Mouse (Mus musculus) neural tube, embryonic 11.5 days (tissue): ENCODE measurements around the gene Pask. TPM values are rescaled to one million over a fixed set of nuclear protein-coding genes. Genes with fewer than 3 reads are reported as not detected.
A peak's percentile ranks its signal among the peaks of the same experiment; 100 is the strongest.

Source experiments
- ATAC-seq: fragments of 200-750 bp; cut with Nextera tagmentation; 2 replicates; pipeline ENCODE4 v1.8.0; 2017; ENCODE audit warnings: moderate number of reproducible peaks, mild to moderate bottlenecking, moderate TSS enrichment, moderate library complexity; ENCODE audit not compliant: insufficient read depth, low FRiP score, low TSS enrichment
- DNase-seq: peaks from one replicate; pipeline ENCODE4 v3.0.0-alpha.2; 2015; ENCODE audit warnings: low spot score
- H3K27ac ChIP-seq: fragments of 300-500 bp; sonication (generic); 2 replicates; pipeline ENCODE4 v1.5.1; 2014; ENCODE audit warnings: low read depth, mild to moderate bottlenecking, low read length
- H3K27me3 ChIP-seq: fragments of 300-500 bp; sonication (generic); 2 replicates; pipeline ENCODE4 v1.6.1; 2014; ENCODE audit warnings: mild to moderate bottlenecking, low read length, mixed read lengths; ENCODE audit not compliant: control insufficient read depth, insufficient read depth
- H3K36me3 ChIP-seq: fragments of 300-500 bp; sonication (generic); 2 replicates; pipeline ENCODE4 v1.6.1; 2014; ENCODE audit warnings: mild to moderate bottlenecking, low read length, moderate library complexity, mixed read lengths; ENCODE audit not compliant: control insufficient read depth, insufficient read depth
- H3K4me1 ChIP-seq: fragments of 300-500 bp; sonication (generic); 2 replicates; pipeline ENCODE4 v1.6.1; 2014; ENCODE audit warnings: low read length, mixed read lengths; ENCODE audit not compliant: control insufficient read depth, insufficient read depth
- H3K4me2 ChIP-seq: fragments of 300-500 bp; sonication (generic); 2 replicates; pipeline ENCODE4 v1.6.1; 2014; ENCODE audit warnings: low read depth, mild to moderate bottlenecking, moderate library complexity
- H3K4me3 ChIP-seq: fragments of 300-500 bp; sonication (generic); 2 replicates; pipeline ENCODE4 v1.5.1; 2014; ENCODE audit warnings: low read depth, low read length
- H3K9ac ChIP-seq: fragments of 300-500 bp; sonication (generic); 2 replicates; pipeline ENCODE4 v1.6.1; 2014; ENCODE audit warnings: mild to moderate bottlenecking, low read length
- H3K9me3 ChIP-seq: fragments of 300-500 bp; sonication (generic); 2 replicates; pipeline ENCODE4 v1.6.1; 2016; ENCODE audit warnings: low read length; ENCODE audit not compliant: control insufficient read depth
- WGBS: fragments of 180-500 bp; shearing (Covaris S2); extraction: QIAGEN DNeasy Blood & Tissue Kit; methylation state at CpG from one replicate; pipeline ENCODE4 v1.1.7; 2014; 5-methylcytosine and 5-hydroxymethylcytosine counted together
- polyA plus RNA-seq: library from polyadenylated mRNA; unstranded; fragments of >200 nt; fragmentation: Nextera tagmentation; extraction: Ambion mirVana; gene quantifications from 2 replicates; pipeline ENCODE4 v1.2.1, GENCODE M21; 2014

Pask gene
- 17.4 and 18.9 TPM in 2 replicates for polyA plus RNA-seq

- Histone ChIP-seq H3K4me3 (peak within 1 kb of the TSS; percentile 59), H3K36me3 (peaks cover 2% of the 10 kb centered on the region; the same call in 1 of the 2 replicates), H3K4me1 (peaks cover 8% of the 10 kb centered on the region), H3K9ac (peak within 1 kb of the TSS; percentile 69), H3K9me3 (no peaks in the 10 kb centered on the region), H3K27ac (peak within 1 kb of the TSS; percentile 54; the same call in 1 of the 2 replicates), H3K27me3 (no peaks in the 10 kb centered on the region), H3K4me2 (peak within 1 kb of the TSS; percentile 77)
- peak; percentile 90 for ATAC-seq
- peak; percentile 97 for DNase-seq
- under 1% methylated on average over 63 of the region's 63 CpGs for WGBS
Observed at GRCm38 (mm10) chr1:93342648-93343503, at the start of gene Pask, which contains the start of gene Ppp1r7. Gene Pask, minus strand, starts transcription at chr1:93343482. Gene Ppp1r7, plus strand, starts transcription at chr1:93342854.

- no peak for DNase-seq
- no peaks in the 10 kb centered on the region for H3K36me3 ChIP-seq
- no peak for ATAC-seq
- H3K27ac ChIP-seq: no peak overlapping the region
- H3K9ac ChIP-seq: no peak overlapping the region
- no peaks in the 10 kb centered on the region for H3K4me1 ChIP-seq
- no peaks in the 10 kb centered on the region for H3K27me3 ChIP-seq
- whole genome bisulfite sequencing: 70% methylated on average over 2 of the region's 2 CpGs
- no peak overlapping the region for H3K4me2 ChIP-seq
- no peak overlapping the region for H3K4me3 ChIP-seq
- H3K9me3 ChIP-seq: no peaks in the 10 kb centered on the region
Observed at GRCm38 (mm10) chr1:93388906-93389305, 45.6 kb upstream of the Pask start.

- no peaks in the 10 kb centered on the region for H3K9me3 ChIP-seq
- H3K9ac ChIP-seq: no peak overlapping the region
- H3K4me1 ChIP-seq: no peaks in the 10 kb centered on the region
- H3K36me3 ChIP-seq: no peaks in the 10 kb centered on the region
- ATAC-seq (no peak), DNase-seq (no peak)
- WGBS: 50% methylated on average over 2 of the region's 2 CpGs
- H3K27me3 ChIP-seq: no peaks in the 10 kb centered on the region
- H3K4me2 ChIP-seq: no peak overlapping the region
- H3K27ac ChIP-seq: no peak overlapping the region
- H3K4me3 ChIP-seq: no peak overlapping the region
Observed at GRCm38 (mm10) chr1:93387198-93387597, 43.9 kb upstream of the Pask start.

GRCm38 (mm10) chr1:93379117-93379516 lies 35.8 kb upstream of the Pask start:
- WGBS: 75% methylated on average over 5 of the region's 5 CpGs
- no peaks in the 10 kb centered on the region for H3K9me3 ChIP-seq
- no peaks in the 10 kb centered on the region for H3K4me1 ChIP-seq
- no peaks in the 10 kb centered on the region for H3K36me3 ChIP-seq
- H3K27ac ChIP-seq: no peak overlapping the region
- no peak overlapping the region for H3K9ac ChIP-seq
- H3K27me3 ChIP-seq: no peaks in the 10 kb centered on the region
- H3K4me3 ChIP-seq: no peak overlapping the region
- no peak overlapping the region for H3K4me2 ChIP-seq
- no peak for ATAC-seq
- no peak for DNase-seq

GRCm38 (mm10) chr1:93377307-93377706 lies 34.0 kb upstream of the Pask start:
- Histone ChIP-seq H3K9me3 (no peaks in the 10 kb centered on the region), H3K9ac (no peak overlapping the region), H3K36me3 (no peaks in the 10 kb centered on the region), H3K27ac (no peak overlapping the region), H3K4me3 (no peak overlapping the region), H3K4me2 (no peak overlapping the region), H3K4me1 (no peaks in the 10 kb centered on the region), H3K27me3 (no peaks in the 10 kb centered on the region)
- DNase-seq (no peak), ATAC-seq (no peak)
- 81% methylated on average over 5 of the region's 5 CpGs for WGBS

- Histone ChIP-seq H3K4me1 (no peaks in the 10 kb centered on the region), H3K9ac (no peak within 1 kb of the TSS), H3K27ac (no peak within 1 kb of the TSS), H3K36me3 (no peaks in the 10 kb centered on the region), H3K4me2 (no peak within 1 kb of the TSS), H3K27me3 (no peaks in the 10 kb centered on the region), H3K9me3 (no peaks in the 10 kb centered on the region), H3K4me3 (no peak within 1 kb of the TSS)
- 84% methylated on average over 4 of the region's 4 CpGs for WGBS
- DNase-seq: no peak
- ATAC-seq: no peak
Observed at GRCm38 (mm10) chr1:93373665-93374064, 30.4 kb upstream of the Pask start, which contains the start of gene Ano7. Gene Ano7, plus strand, starts transcription at chr1:93373930.

- DNase-seq (no peak), ATAC-seq (no peak)
- Histone ChIP-seq H3K4me1 (no peaks in the 10 kb centered on the region), H3K4me3 (no peak overlapping the region), H3K27me3 (no peaks in the 10 kb centered on the region), H3K36me3 (peaks cover 15% of the 10 kb centered on the region), H3K4me2 (no peak overlapping the region), H3K9me3 (no peaks in the 10 kb centered on the region), H3K27ac (no peak overlapping the region), H3K9ac (no peak overlapping the region)
- 94% methylated on average over 6 of the region's 6 CpGs for WGBS
Observed at GRCm38 (mm10) chr1:93365641-93366040, 22.4 kb upstream of the Pask start.

GRCm38 (mm10) chr1:93362661-93363060 lies 19.4 kb upstream of the Pask start:
- Histone ChIP-seq H3K9me3 (no peaks in the 10 kb centered on the region), H3K4me2 (no peak overlapping the region), H3K36me3 (peaks cover 15% of the 10 kb centered on the region), H3K4me1 (no peaks in the 10 kb centered on the region), H3K9ac (no peak overlapping the region), H3K27me3 (no peaks in the 10 kb centered on the region), H3K27ac (no peak overlapping the region), H3K4me3 (no peak overlapping the region)
- DNase-seq (no peak), ATAC-seq (no peak)
- WGBS: 93% methylated on average over 4 of the region's 4 CpGs

GRCm38 (mm10) chr1:93352724-93353123 lies 9.4 kb upstream of the Pask start:
- Histone ChIP-seq H3K36me3 (peaks cover 15% of the 10 kb centered on the region), H3K4me1 (no peaks in the 10 kb centered on the region), H3K9ac (no peak overlapping the region), H3K27me3 (no peaks in the 10 kb centered on the region), H3K4me3 (no peak overlapping the region), H3K27ac (no peak overlapping the region), H3K9me3 (no peaks in the 10 kb centered on the region), H3K4me2 (no peak overlapping the region)
- DNase-seq: no peak
- 95% methylated on average over 2 of the region's 2 CpGs for WGBS
- ATAC-seq: no peak
